19 mouse cellular contexts compared by ENCODE assay signal in genomic region chr10:6026317-6026716, GRCm38 (mm10).
"Had no signal": no experiment of that assay in that cellular context is flagged by ENCODE, and none has a peak within 500 bp of the region (broad histone marks: within the 10 kb centered on the region; RNA-seq: fewer than 3 reads in every experiment).

No protein-coding gene starts in this region.

- DNase-seq: liver, embryonic 13.5 days; liver, postnatal 0 days; lung, adult 2 months; lung, postnatal 14 days; lung, postnatal 36 days; right cerebral cortex, postnatal 14 days; thymus, adult 2 months; thymus, postnatal 25 days; thymus, postnatal 4 days had no signal

- ATAC-seq: liver, postnatal 0 days; lung, postnatal 0 days; midbrain, embryonic 16.5 days had no signal

- H3K4me2 ChIP-seq: liver, embryonic 11.5 days; liver, embryonic 13.5 days; liver, embryonic 15.5 days; lung, embryonic 15.5 days; neural tube, embryonic 13.5 days; stomach, embryonic 15.5 days had no signal

- H3K4me1 ChIP-seq: liver, embryonic 13.5 days; liver, embryonic 15.5 days; lung, embryonic 15.5 days; megakaryocyte, embryonic 14.5 days; neural tube, embryonic 13.5 days; stomach, embryonic 15.5 days had no signal

- H3K27me3 ChIP-seq: liver, embryonic 13.5 days; liver, embryonic 15.5 days; lung, embryonic 15.5 days; megakaryocyte, embryonic 14.5 days; neural tube, embryonic 13.5 days; stomach, embryonic 15.5 days had no signal

- H3K27ac ChIP-seq: liver, embryonic 13.5 days; liver, embryonic 15.5 days; lung, embryonic 15.5 days; macrophage; neural tube, embryonic 13.5 days; stomach, embryonic 15.5 days; stomach, postnatal 0 days had no signal

- H3K36me3 ChIP-seq: liver, embryonic 13.5 days; liver, embryonic 15.5 days; lung, embryonic 15.5 days; neural tube, embryonic 13.5 days; stomach, embryonic 15.5 days had no signal

- H3K4me3 ChIP-seq: liver, embryonic 13.5 days; liver, embryonic 15.5 days; lung, embryonic 15.5 days; megakaryocyte, embryonic 14.5 days; neural tube, embryonic 13.5 days; stomach, embryonic 15.5 days had no signal

- H3K9ac ChIP-seq: liver, embryonic 13.5 days; liver, embryonic 15.5 days; liver, postnatal 0 days; lung, embryonic 15.5 days; neural tube, embryonic 13.5 days; stomach, embryonic 15.5 days had no signal

- H3K9me3 ChIP-seq: liver, embryonic 13.5 days; liver, embryonic 15.5 days; lung, embryonic 15.5 days; neural tube, embryonic 13.5 days; stomach, embryonic 15.5 days had no signal
